Mouse (Mus musculus) heart, adult 8-10 months (tissue): ENCODE results near the gene Rftn1. TPM values are rescaled to one million over a fixed set of nuclear protein-coding genes. Genes with fewer than 3 reads are reported as not detected.

Source experiments
- DNase-seq: peaks from one replicate; pipeline ENCODE4 v3.0.0; 2022; ENCODE audit warnings: low spot score
- total RNA-seq, 4 experiments: library from RNA; stranded (reverse); gene quantifications; 2 replicates each; pipeline ENCODE4 v1.2.4; 2022

Gene Rftn1
- total RNA-seq, 4 experiments from 2014 or later = 45.4 to 54.7 (median 50.4) TPM

DNA sequence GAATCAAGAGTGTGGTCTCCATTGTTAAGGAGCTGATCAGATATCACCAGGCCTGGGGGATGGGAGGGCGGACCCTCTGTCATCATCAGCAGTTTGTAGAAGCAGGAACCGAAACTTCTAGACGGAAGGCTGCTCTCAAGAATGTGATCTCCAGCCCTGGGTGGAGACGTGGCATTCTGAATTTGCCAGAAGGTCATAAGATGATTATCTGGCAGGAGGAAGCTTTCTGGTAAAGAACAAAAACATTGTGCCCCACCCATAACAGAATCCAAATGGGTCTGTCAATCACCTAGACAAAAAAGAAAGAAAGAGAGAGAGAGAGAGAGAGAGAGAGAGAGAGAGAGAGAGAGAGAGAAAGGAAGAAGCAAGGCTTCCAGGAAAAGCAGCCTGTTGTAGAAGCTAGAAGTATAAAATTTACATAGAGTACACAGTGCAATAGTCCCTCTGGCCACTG is 165.3 kb downstream of the Rftn1 start:
- peak; percentile 64 for DNase-seq

DNA sequence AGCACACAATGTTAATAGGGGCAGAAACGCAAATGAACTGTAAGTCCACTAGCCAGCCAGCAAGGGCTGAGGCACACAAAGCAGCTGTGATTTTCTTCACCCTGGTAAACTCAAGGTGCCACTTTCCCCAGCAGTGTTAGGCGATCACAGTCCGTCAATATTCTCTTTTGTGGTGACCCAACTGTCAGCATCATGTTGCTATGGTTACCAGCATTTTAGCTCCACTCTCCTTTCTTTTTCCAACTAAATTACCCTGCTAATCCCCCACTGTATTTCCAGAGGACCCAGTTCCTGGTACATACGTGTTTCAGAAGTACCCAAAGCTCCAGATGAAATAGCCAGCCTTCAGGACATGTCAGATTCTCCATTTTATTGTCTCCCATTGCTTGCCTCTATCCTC is 169.1 kb downstream of the Rftn1 start:
- no peak for DNase-seq

DNA sequence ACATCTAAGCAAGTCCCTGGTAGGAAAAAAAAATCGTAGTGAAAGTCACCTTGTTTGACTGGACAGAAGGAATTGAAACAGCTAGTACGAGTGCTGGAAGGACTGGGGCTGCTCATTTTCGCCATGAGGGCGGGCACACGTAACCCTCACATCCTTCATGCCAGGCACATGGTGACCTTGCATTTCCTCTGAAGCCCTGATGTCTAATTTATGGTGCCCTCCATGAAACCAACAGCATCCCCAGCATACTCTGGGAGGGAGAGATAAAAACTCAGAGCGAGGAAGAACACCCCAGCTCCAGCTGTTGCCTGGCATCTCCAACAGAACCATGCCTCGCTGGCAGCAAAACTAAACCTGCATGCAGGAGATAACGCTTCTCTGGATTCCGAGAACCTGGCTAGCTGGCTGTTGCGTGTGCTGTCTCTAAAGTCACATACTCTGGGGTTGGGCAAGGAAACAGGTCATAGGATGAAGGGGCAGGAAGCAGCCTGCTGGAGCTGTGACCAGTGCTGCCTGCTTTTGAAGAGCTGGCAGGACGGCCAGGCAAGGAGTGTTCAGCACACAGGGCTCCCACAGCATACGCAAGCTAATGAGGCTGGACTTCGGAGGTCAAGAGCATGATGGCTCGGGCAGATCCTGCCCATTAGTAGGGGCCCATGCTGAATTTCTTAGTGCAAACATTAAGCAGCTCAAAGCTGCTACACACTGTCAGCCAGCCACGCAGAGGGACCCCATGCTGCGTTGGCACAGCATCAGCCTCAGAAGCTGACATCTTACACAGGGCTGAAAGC is 170.1 kb downstream of the Rftn1 start:
- DNase-seq = no peak

DNA sequence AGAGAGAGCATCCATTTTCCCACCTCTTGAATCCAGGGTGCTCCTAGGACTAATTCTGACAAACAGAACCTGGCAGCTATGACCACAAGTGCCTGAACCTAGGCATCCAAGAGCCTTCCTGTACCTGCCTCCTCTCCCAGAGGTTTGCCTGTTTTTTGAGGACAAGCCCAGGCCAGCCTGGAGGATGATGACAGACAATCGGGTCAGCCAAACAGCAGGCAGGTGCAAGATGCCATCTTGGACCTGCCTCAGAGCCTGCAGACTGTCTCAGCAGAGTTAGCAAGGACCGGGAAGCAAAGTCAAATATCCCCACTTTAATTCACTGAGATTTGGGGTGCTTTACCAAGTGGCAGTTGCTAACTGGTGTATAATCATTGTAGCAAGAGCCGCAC is 170.7 kb downstream of the Rftn1 start:
- DNase-seq = no peak

DNA sequence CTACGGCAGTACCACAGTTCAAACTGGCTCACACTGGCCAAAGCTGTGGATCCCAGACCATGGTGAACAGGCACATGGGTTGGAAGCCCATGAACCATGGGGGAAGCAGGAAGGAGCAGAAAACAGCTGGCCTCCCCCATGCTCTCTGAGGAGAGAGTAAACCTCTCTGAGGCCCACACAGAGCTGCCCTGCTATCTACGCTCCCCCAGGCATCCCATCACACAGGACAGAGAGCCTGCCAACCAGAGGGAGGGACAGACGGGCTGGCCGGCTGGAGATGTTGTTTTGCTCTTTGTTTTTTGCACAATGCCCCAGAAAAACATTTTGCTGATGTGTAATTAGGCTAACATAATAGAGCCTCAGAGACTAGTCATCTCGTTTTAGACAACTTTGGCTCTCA is 171.4 kb downstream of the Rftn1 start:
- no peak for DNase-seq

DNA sequence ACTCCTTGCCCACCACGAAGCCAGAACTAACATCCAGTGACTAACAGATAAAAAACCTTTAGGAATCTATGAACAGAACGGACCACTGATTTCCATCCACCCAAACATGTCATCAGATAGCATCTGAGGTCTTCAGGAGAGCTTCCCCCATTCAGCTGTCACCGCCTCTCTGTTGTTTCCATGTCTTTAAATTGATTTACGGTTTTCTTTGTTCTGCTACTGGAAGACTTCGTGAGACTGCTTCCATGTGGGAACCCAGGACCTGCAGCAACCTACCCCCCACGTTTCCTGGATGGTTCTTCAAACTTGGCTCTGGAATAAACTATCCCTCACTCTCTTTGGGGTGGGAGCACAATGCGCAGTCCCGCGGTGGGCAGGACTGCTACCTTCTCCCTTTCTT is 175.8 kb downstream of the Rftn1 start:
- no peak for DNase-seq

DNA sequence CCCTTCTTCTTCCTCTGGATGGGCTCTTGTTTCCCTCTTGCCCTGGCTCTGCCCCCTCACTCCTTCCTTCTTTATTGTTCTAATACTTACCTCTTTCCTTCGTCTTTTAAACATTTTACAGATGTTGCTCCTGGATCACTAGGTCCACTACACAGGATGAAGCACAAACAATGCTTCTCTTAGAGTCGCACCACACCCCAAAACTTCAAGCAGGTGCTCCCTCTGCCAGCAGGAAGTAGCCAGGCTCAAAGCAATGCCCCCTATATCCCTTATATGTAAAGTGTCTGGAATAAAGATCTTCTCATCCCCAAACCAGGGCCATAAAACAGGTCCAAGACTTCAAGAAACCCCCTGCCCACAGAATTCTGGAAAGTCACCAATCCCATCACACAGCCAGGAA is 176.6 kb downstream of the Rftn1 start:
- no peak for DNase-seq

DNA sequence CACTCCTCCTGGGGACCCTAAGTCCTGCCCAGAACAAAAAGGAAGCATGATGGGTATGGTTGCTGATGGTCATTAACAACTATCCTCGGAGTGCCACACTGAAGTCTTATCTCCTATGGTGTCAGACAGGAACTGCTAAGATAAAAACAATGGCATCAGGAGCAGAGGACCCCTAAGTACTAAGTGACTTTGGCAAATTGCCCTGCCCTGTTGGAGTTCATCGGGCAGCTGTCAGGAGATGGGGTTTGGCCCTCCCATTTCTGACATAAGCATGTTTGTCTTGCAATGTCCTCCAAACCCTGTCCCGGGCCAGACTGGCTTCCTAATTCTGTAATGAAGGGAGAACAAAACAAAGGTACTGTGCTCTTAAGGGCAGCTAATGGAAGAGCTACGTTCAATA is 180.4 kb downstream of the Rftn1 start:
- DNase-seq = no peak

DNA sequence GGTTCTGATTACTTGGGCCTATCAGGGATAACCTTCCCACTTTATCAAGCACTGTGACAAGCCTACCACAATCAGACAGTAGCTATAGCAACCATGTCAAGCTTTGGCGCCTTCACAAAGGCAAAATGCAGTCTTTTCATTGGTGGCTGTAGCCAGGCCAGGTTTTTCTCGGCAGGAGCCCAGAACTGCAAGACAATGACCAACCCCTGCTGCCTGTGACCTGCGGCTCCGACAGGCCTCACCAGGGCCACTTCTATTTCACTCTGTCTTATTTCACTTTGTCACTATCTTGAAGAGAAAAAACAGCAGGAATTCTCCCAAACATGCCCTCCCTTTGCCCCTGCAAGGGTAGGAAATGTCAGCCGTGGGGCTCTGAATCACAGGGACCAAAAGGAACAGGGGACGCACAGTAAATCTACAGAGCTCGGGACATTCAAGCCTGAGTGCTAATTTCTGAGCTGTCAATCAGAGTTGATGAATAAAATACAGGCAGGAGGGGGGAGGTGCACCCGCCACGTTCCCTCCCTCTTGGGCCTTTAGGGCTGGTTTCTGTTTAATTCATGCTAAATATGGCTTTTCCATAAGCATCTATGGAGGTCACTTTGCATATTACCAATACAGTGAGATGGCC is 183.6 kb downstream of the Rftn1 start:
- DNase-seq = no peak

DNA sequence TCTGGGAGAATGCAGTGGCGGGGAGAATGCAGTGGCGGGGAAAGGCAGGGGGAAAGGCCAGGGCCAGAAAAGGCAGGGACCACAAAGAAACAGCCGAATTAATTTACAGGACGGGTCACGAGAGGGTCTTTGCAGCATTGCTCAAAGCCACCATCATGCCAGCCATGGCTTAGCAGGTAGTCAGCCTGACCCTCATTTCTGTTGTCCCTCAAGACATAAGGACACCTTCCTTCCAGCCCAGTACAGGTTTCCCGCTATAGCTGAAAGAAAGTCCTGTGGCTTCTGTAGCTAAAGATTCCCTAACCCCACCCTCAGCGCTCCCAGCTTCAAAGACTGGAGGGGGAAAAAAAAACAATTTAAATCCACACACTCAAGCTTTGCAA is 184.1 kb downstream of the Rftn1 start:
- no peak for DNase-seq

DNA sequence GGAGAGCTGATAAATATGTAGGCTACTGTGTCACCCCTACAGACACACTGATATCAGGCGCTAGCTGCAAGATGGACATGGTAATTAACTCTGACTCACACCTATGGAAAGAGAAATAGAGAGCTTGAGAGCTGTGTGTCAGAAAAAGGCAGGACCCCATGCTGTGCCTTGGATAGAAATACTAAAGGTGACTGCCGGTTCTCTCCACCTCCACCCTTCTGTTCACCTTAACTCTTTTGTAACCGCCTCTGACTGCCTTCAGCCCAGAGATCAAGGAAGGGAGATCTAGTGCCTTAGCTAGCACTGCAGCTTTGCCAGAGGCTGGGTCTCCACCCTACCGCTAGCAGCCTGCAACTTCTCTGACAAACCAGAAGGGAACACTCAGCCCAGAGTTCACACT is 187.3 kb downstream of the Rftn1 start:
- DNase-seq = no peak

DNA sequence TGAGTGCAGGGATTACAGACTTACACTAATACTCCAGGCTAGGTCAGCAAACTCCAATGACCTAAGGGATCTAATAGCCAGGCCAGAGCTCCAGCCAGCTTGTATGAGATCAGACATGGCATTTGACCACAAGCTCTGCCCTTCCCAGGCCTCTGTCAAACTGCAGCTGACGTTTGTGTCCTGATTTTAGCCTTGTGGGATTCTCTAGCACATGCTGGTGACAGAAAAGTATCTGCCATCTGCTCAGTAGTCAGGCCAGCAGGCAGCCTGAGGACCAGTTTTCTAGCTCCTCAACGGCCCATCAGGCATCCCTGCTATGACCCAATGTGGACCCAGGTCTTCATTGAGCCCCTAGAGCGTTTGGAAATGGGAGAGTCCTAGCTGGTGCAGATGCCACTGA is 188.3 kb downstream of the Rftn1 start:
- no peak for DNase-seq

DNA sequence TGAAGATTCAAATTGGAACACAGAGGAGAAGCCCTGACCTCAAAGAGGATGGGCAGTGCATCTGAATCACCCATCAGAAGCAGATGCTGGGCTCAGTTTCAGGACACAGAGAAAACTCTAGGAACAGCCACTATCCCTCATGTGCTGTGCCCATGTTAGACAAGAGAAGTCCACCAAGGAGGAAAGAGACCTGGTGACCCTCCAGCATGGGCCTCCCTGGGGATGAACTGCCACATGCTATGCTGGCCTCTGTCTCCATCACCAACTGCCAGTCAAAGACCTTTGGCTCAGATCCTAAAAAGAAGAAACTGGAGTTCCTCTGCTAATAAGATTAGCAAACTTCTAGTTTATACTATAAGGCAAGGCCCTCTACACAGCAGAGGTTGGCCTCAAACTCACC is 188.7 kb downstream of the Rftn1 start:
- DNase-seq = no peak

DNA sequence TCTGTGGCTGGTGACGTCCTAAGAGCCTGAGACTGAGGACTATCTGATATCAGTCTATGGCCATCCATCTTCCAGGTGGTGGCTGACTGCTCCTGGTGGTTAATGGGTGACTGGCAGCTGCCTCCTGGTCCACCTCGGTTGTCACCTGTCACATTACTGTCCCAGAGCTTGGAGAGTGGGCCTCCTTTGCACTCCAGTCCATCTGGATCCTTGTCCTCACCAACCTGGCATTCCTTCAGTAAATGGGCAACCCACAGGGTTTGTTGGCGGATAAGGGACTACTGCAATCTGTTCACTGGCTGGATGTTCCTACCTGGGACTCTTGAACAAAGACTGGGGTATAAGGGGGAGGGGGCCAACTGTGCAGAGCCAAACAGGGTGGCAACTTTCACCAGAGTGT is 189.9 kb downstream of the Rftn1 start:
- DNase-seq = no peak

DNA sequence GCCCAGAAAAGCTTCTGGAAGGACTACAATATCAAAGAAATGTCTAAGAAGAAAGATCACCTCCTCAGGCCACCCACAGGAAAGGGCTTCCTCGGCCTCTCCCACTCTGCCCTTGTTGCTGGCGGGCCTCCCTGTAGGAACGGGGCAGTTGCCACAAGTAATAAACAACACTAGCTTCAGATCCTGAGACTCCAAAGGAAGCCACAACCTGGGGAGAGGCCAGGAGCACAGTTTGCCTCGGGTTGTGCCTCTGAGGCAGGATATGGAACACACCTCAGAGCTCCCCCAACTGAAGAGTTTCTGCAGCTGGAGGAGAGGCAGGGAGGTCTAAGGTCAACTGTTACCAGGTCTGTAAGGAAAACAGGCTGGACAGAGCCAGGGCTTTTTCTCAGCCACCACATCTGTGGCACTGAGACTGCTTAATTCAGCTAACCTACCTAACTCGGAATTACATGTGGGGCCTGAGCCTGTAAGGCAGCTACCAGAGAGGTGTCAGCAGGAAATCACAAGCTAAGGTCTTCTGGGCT is 193.8 kb downstream of the Rftn1 start:
- DNase-seq = peak; percentile 33

DNA sequence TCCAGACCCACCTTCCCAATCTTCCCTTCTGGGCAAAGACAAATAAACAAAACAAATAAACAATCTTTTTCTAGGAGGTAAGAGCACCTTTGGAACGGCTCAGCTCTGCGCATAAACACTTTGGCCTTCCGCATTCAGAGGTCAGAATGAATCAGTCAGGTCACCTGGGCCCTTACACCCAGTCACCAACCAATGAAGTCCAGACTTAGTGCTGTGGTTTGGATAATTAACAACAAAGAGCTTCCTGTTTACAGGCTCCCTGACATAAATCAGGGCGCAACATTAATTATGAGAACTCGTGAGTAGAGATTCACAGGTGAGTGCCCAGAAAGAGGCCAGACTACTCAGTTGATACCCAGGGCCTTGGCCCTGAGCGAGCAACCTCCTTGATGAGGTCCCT is 194.4 kb downstream of the Rftn1 start:
- no peak for DNase-seq

DNA sequence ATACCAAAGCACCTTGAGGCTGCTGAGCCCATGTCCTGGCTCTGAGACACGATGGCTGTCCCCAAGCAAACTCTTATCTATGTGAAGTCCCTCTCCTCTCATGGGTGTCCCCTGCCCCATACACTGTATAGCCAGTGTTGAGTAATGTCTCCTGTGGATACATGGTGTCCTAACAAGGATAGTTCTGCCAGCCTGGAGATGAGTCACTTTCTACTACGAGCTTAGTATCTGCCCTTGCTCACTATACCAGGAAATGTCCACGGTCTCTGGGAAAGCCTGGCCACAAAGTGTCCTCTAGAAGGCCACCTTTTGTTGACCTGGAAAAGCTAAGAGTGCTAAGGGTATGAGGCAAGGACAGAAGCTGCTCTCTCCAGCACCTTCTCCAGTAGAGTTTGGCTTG is 195.2 kb downstream of the Rftn1 start:
- no peak for DNase-seq

DNA sequence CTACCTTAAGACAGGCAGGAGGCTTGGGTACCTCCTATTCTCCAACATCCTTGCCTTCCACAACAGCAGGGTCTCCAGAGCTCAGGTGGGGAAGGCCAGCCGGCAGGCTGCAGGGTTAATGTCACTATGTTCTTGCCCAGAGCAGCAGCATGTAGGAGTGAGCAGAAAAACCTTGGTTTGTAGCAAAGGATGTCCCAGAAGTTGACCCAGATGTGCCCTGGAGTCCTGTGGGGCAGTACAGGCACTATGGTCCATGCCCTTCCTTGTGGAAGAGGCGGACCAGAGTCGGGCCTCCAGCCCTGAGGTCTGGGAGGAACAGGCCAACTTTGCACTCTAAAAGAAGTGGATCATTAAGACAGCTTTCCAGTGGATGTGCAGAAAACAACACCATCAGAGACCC is 196.8 kb downstream of the Rftn1 start:
- DNase-seq = no peak

DNA sequence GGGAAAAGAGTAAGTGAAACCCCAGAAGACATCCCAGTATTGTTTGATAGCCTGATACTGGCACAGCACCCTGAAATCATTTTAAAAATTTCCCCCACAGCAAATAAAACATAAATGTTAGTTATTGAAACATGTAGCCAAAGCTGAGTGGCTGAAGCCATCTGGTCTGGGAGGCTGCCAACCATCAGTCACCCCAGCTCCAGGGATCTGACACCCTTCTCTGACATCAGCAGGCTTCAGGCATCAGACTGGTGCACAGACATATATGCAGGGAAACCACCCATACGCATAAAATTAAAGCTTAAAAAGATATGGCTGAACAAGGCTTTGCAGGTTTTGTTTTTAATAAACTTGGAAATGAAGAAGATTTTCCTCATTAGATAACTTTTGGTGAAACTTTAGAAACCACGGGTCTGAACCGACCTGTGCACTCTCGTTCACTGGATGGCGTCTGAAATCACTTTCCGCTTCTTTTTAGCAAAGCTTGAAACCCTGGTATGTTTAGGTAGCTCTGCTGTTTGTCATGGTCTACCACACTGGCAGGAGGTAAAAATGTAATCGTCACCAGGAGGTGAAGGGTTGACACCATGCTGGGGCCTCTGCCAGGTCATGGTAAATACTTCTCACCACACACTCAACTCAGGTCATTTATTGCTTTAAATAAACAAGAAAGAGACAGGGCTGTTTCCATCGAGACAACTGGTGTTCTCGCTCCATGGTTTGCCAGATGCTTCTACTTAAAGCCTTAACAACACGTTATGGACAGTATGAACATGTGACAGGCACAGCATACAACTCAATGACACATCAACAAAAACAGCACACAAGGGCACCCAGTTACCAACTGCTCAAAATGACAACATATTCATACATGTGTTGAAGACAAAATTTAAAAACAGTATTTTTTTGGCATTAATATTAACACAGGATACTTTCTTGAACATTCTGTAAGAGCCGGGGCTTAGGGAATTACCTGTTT is 197.6 kb downstream of the Rftn1 start:
- no peak for DNase-seq

DNA sequence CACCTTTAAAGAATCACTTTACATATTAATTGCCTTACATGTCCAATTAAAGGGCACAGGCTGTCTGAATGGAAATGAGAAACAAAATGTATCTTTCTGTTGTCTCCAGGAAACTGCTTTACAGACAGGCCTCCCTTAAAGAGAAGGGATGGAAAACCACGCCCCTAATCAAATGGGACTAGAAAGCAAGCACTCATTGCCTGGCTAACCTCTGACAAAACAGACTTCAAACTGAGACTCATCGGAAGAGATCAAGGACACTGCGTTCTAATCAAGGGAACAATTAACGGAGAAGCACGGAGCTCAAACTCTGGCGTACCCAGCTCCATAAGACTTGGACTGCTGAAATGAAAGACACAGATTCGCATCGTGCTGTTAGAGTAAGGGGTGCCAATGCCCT is 200.9 kb downstream of the Rftn1 start:
- DNase-seq = no peak

DNA sequence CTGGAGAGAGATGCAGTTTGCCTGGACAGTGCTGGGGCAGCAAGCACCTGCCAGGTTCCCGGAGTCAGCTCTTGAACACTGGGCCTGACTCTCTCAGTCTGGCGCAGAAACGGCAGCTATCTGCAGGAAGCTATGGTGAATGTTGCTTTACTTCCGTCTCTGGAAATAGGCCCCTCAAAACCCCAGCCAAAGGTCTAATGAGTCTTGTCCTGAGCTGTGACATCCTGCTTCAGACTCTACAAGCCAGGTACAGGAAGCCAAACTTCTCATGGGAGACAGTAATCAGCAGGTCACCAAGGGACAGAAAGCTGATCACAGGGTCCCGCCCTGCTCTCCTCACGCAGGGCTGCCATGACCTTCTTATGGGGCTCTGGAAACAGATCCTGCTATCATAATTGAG is 203.4 kb downstream of the Rftn1 start:
- peak; percentile 70 for DNase-seq

DNA sequence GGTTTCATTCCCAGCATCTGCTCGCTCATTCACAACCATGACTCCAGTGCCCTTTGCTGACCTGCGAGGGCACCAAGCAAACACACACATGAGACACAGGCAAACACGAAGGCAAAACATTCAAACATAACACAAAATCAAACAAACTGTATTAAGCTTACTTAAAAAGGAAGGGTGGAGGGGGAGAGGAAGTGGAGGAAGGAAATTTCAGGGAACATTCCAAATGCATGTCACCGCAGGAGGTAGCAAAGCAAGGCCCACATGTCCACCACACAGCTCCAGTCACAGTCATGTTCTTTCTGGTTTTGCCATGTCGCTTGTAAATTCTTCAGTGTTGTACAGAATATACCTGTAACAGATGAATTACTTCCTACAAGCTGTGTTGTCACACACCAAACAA is 207.0 kb downstream of the Rftn1 start:
- DNase-seq = no peak
